Mouse (Mus musculus) fibroblast of lung, adult 2 months (primary cell): ENCODE measurements at regions not wholly inside any gene's neighbourhood (a gene's known extent, or its start where the extent isn't known, plus 50 kb on each side); places are given as distances from the start of the nearest gene placed in this dataset.

Source experiments
- DNase-seq: peaks from one replicate; pipeline ENCODE4 v3.0.0-alpha.2; 2011; ENCODE audit warnings: low read depth

DNA sequence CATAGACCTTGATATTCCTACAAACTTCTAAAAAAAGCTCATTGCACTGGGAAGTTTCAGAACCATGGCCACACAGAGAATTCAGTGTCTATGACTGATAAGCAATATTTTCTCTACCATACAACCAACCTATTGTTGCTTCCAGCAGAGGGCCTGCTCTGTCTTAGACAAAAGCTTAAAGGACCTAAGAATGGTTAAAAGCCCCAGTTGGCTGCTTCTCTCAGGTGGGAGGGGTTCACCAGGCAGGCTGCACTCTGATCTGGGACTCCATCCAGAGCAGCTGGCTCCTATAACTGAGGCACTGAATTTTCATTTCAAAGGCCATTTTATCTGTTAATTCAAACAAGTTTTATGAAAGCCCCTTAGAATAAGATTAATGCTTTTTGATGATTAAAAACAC lies 82.1 kb upstream of the Impad1 start:
- DNase-seq, result peak; percentile 27

DNA sequence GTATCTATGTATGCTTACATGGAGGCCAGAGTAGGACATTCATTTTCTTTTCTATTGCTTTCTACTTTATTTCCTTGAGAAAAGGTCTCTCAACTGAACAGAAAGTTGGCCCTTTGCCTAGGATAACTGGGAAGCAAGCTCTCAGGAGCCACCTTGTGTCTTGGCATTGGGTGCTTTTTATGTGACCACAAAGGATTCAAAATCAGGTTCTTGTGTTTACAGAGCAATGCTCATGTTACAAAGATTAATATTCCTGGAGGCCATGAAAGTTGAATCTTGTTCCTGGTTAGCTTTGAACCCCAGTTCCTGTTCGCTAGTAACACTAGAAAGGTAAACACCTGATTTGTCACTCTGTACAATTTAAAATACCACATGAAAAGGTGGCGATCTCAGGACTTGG lies 65.2 kb upstream of the Impad1 start:
- DNase-seq, result no peak
